Mouse (Mus musculus): Measurements from ENCODE around the gene Olfr53. TPM values are rescaled to one million over a fixed set of nuclear protein-coding genes. Genes with fewer than 3 reads are reported as not detected.

Gene Olfr53
- polyA plus RNA-seq, 1 experiment from 2014 or later: not detected

Other genes starting within 250 kb of the Olfr53 start
- gene Olfr531, start 243.5 kb upstream of the Olfr53 start, polyA plus RNA-seq (2015; fragmentation: Nextera tagmentation; extraction: Ambion mirVana): not detected in 2 replicates
- not detected in 2 replicates for gene Olfr532, start 224.8 kb upstream of the Olfr53 start, polyA plus RNA-seq (2015; fragmentation: Nextera tagmentation; extraction: Ambion mirVana)
- gene Olfr533, start 183.1 kb upstream of the Olfr53 start, polyA plus RNA-seq (2015; fragmentation: Nextera tagmentation; extraction: Ambion mirVana): 0.09 and 0.19 TPM in 2 replicates
- not detected in 2 replicates for gene Olfr535, start 162.2 kb upstream of the Olfr53 start, polyA plus RNA-seq (2015; fragmentation: Nextera tagmentation; extraction: Ambion mirVana)
- gene Olfr536, start 139.1 kb upstream of the Olfr53 start, polyA plus RNA-seq (2015; fragmentation: Nextera tagmentation; extraction: Ambion mirVana): 0.76 TPM in 1 of 2 replicates, not detected in the other
- gene Olfr538, start 78.6 kb upstream of the Olfr53 start, polyA plus RNA-seq (2015; fragmentation: Nextera tagmentation; extraction: Ambion mirVana): not detected in 2 replicates
- not detected in 2 replicates for gene Olfr46, start 45.2 kb upstream of the Olfr53 start, polyA plus RNA-seq (2015; fragmentation: Nextera tagmentation; extraction: Ambion mirVana)
- not detected in 2 replicates for gene Olfr61, start 17.5 kb upstream of the Olfr53 start, polyA plus RNA-seq (2015; fragmentation: Nextera tagmentation; extraction: Ambion mirVana)
- not detected in 2 replicates for gene Olfr539, start 13.5 kb downstream of the Olfr53 start, polyA plus RNA-seq (2015; fragmentation: Nextera tagmentation; extraction: Ambion mirVana)
- gene Olfr45, start 35.5 kb downstream of the Olfr53 start, polyA plus RNA-seq (2015; fragmentation: Nextera tagmentation; extraction: Ambion mirVana): not detected in 2 replicates
- not detected in 2 replicates for gene Olfr541, start 50.8 kb downstream of the Olfr53 start, polyA plus RNA-seq (2015; fragmentation: Nextera tagmentation; extraction: Ambion mirVana)
- not detected in 2 replicates for gene Cyp2e1, start 117.3 kb downstream of the Olfr53 start, polyA plus RNA-seq (2015; fragmentation: Nextera tagmentation; extraction: Ambion mirVana)
- gene Syce1, start 141.4 kb downstream of the Olfr53 start, polyA plus RNA-seq (2015; fragmentation: Nextera tagmentation; extraction: Ambion mirVana): 0.19 TPM in 1 of 2 replicates, not detected in the other
- gene Zfp941, start 175.7 kb downstream of the Olfr53 start, polyA plus RNA-seq (2015; fragmentation: Nextera tagmentation; extraction: Ambion mirVana): 0.56 and 0.87 TPM in 2 replicates
- 38.8 and 42.6 TPM in 2 replicates for gene Urah, start 188.6 kb downstream of the Olfr53 start, polyA plus RNA-seq (2015; fragmentation: Nextera tagmentation; extraction: Ambion mirVana)
- 2.3 and 8.5 TPM in 2 replicates for gene Scgb1c1, start 199.1 kb downstream of the Olfr53 start, polyA plus RNA-seq (2015; fragmentation: Nextera tagmentation; extraction: Ambion mirVana)
- gene Odf3, start 201.4 kb downstream of the Olfr53 start, polyA plus RNA-seq (2015; fragmentation: Nextera tagmentation; extraction: Ambion mirVana): 0.20 and 0.48 TPM in 2 replicates
- gene Gm45785, start 209.9 kb downstream of the Olfr53 start, polyA plus RNA-seq (2015; fragmentation: Nextera tagmentation; extraction: Ambion mirVana): not detected in 2 replicates
- gene Ric8a, start 210.5 kb downstream of the Olfr53 start, polyA plus RNA-seq (2015; fragmentation: Nextera tagmentation; extraction: Ambion mirVana): 78.8 and 86.1 TPM in 2 replicates
- 64.2 and 67.5 TPM in 2 replicates for gene Bet1l, start 211.1 kb downstream of the Olfr53 start, polyA plus RNA-seq (2015; fragmentation: Nextera tagmentation; extraction: Ambion mirVana)
- gene Psmd13, start 235.5 kb downstream of the Olfr53 start, polyA plus RNA-seq (2015; fragmentation: Nextera tagmentation; extraction: Ambion mirVana): 206 and 209 TPM in 2 replicates
- 25.1 and 27.4 TPM in 2 replicates for gene Sirt3, start 235.9 kb downstream of the Olfr53 start, polyA plus RNA-seq (2015; fragmentation: Nextera tagmentation; extraction: Ambion mirVana)

All from embryonic facial prominence, embryonic 15.5 days (tissue).